Mouse (Mus musculus) left cerebral cortex, adult 2 months (tissue): ENCODE results near the gene Gpr87. TPM values are rescaled to one million over a fixed set of nuclear protein-coding genes. Genes with fewer than 3 reads are reported as not detected.

Source experiments
- DNase-seq, 2 experiments: peaks; one replicate each; pipeline ENCODE4 v3.0.0; 2021 to 2022; ENCODE audit warnings: low spot score in 2 of 2, mixed read lengths in 1 of 2; ENCODE audit errors: extremely low spot score in 1 of 2
- H3K27ac ChIP-seq: fragments of 200-600 bp; 2 replicates; pipeline ENCODE4 v1.8.1; 2022
- H3K4me3 ChIP-seq: fragments of 200-600 bp; 2 replicates; pipeline ENCODE4 v1.8.1; 2022
- CTCF ChIP-seq: fragments of 200-600 bp; IDR thresholded peaks from 2 replicates; pipeline ENCODE4 v1.8.1; 2022; ENCODE audit warnings: antibody characterized with exemption, mild to moderate bottlenecking, moderate library complexity
- intact Hi-C: fragments of 180-260 bp; cut with DNase I; formaldehyde crosslinking; loops from one replicate; pipeline ENCODE4 v1.15.1; 2025
- total RNA-seq, 2 experiments: library from RNA; stranded (reverse); gene quantifications; 2 replicates each; pipeline ENCODE4 v1.2.3; 2021

Gpr87 gene
- total RNA-seq, 2 experiments from 2014 or later: not detected

- intact Hi-C loops: no loop called here
- DNase-seq: no peak
- H3K4me3 ChIP-seq: no peak overlapping the region
- H3K27ac ChIP-seq: no peak overlapping the region
- TF ChIP-seq CTCF: no peak
Measured at GRCm38 (mm10) chr3:59130431-59130830, 64.5 kb downstream of the Gpr87 start.

- Histone ChIP-seq H3K4me3 (no peak overlapping the region), H3K27ac (no peak overlapping the region)
- intact Hi-C loops: no loop called here
- no peak for DNase-seq
- TF ChIP-seq CTCF: no peak
Measured at GRCm38 (mm10) chr3:59129547-59129946, 65.4 kb downstream of the Gpr87 start.

Other genes with a start within 250 kb of the Gpr87 start
- gene Med12l, start 189.3 kb downstream of the Gpr87 start, total RNA-seq: 10 to 100 TPM; 46.5 to 52.0 TPM
- not detected for gene Gpr171, start 93.3 kb downstream of the Gpr87 start, total RNA-seq
- 1 to 10 TPM; 2.9 to 3.5 TPM for gene P2ry14, start 41.5 kb downstream of the Gpr87 start, total RNA-seq
- 1 to 10 TPM; 5.6 to 8.7 TPM for gene P2ry13, start 15.8 kb upstream of the Gpr87 start, total RNA-seq
- 10 to 100 TPM; 34.1 to 35.0 TPM for gene P2ry12, start 67.8 kb upstream of the Gpr87 start, total RNA-seq
- gene Igsf10, start 149.3 kb upstream of the Gpr87 start, total RNA-seq: 1 to 10 TPM; 1.6 to 2.1 TPM